Mouse (Mus musculus): ENCODE measurements around the gene Ninj1. TPM values are rescaled to one million over a fixed set of nuclear protein-coding genes. Genes with fewer than 3 reads are reported as not detected.
A peak's percentile ranks its signal among the peaks of the same experiment; 100 is the strongest.

The Ninj1 gene
- total RNA-seq, 1 experiment from 2014 or later: 65.6 TPM

- ATAC-seq (replicated peaks in 1 of 2; ENCODE audit: insufficient read depth in 1 of 2, low FRiP score in 2 of 2, low TSS enrichment in 1 of 2, low read depth in 1 of 2, poor library complexity in 2 of 2, severe bottlenecking in 2 of 2): no peak
Observed at GRCm38 (mm10) chr13:49189970-49190870, 2.9 kb downstream of the Ninj1 start.

DNA sequence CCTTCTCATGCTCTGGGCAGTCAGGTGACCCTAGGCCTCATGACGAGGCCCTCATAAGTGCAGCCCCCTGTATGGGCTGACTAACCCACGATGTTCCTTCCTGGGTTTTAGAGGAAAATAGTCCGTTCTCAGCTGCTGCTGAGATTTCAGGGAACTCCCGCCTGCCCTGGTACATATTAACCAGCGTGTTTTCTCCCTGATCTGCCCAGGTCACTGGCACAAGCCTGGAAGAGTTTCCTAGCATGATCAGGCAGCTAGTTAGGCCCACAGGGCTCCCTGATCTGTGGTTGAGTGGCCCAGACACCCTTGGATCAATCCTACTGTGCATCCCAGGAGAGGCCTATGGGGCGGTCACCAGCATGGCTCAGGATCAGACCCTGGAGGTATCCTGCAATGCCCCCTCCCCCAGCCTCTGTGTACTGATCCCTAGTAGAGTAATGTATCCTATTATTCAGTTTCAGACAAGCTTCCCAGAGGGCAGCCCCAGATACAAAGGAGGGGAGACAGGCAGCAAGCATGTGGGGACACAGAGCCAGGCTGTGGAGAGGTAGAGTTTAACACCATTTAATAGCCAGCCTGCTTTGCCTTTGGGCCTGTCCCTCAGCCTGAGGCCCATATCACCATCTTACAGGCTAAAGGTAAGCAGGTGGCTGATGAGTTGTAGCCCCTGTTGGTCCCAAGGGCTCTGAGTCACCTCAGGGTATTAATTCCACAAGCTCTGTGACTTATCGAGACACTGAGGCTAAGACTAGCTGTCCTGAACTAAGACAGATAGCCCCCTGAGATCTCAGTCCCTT lies 3.8 kb downstream of the Ninj1 start:
- no peak for ATAC-seq (replicated peaks in 1 of 2; ENCODE audit: insufficient read depth in 1 of 2, low FRiP score in 2 of 2, low TSS enrichment in 1 of 2, low read depth in 1 of 2, poor library complexity in 2 of 2, severe bottlenecking in 2 of 2)

GRCm38 (mm10) chr13:49191673-49192035 lies 4.4 kb downstream of the Ninj1 start:
- ATAC-seq (replicated peaks in 1 of 2; ENCODE audit: insufficient read depth in 1 of 2, low FRiP score in 2 of 2, low TSS enrichment in 1 of 2, low read depth in 1 of 2, poor library complexity in 2 of 2, severe bottlenecking in 2 of 2): peak; percentile 40 to 46

DNA sequence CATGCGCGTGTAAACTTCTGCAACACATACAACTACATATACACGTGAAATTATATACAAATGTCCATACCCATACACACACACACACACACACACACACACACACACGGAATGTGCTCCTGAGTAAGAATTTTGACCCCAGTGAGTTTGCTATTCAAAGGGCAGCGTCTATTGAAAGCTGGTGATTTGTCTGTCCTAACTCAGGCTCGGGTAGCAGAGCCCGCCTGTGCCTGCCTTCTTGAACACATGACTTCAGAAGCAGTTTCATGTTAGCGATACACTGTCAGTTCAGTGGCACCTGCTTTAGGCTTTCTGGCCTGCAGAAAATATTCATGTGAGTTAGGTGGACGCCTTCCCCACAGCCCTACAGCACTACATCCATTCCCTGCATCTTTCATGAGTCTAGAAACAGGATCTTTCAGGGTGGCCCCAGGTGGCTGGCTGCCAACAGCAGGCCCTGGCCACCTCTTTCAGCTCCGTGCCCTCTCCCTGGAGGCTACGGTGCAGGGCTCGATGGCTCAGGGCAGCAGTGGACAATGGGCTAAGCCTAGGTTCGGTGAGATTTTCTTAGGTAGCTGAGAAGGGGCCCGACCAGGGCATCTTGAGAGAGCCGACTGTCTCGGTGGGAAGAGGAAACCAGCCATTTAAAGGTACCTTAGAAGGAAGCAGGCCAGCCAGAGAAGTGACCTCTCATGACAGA lies 5.0 kb downstream of the Ninj1 start:
- no peak for ATAC-seq (replicated peaks in 1 of 2; ENCODE audit: insufficient read depth in 1 of 2, low FRiP score in 2 of 2, low TSS enrichment in 1 of 2, low read depth in 1 of 2, poor library complexity in 2 of 2, severe bottlenecking in 2 of 2)

DNA sequence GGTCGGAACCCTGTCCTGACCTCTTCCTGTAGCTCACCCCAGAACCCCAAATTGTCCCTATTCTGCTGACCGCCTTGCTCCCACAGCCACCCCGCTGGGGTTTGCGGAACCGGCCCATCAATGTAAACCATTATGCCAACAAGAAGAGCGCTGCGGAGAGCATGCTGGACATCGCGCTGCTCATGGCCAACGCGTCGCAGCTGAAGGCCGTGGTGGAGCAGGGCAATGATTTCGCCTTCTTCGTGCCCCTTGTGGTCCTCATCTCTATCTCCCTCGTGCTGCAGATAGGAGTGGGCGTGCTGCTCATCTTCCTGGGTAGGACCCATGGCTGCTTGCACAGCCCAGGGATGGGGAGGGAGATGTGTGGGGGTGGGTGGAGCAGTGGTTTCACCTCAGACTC lies 6.4 kb downstream of the Ninj1 start:
- ATAC-seq (replicated peaks in 1 of 2; ENCODE audit: insufficient read depth in 1 of 2, low FRiP score in 2 of 2, low TSS enrichment in 1 of 2, low read depth in 1 of 2, poor library complexity in 2 of 2, severe bottlenecking in 2 of 2): no peak

- ATAC-seq (replicated peaks in 1 of 2; ENCODE audit: insufficient read depth in 1 of 2, low FRiP score in 2 of 2, low TSS enrichment in 1 of 2, low read depth in 1 of 2, poor library complexity in 2 of 2, severe bottlenecking in 2 of 2): no peak
Observed at GRCm38 (mm10) chr13:49194811-49195210, 7.5 kb downstream of the Ninj1 start.

GRCm38 (mm10) chr13:49195651-49196050 lies 8.4 kb downstream of the Ninj1 start:
- no peak for ATAC-seq (replicated peaks in 1 of 2; ENCODE audit: insufficient read depth in 1 of 2, low FRiP score in 2 of 2, low TSS enrichment in 1 of 2, low read depth in 1 of 2, poor library complexity in 2 of 2, severe bottlenecking in 2 of 2)

GRCm38 (mm10) chr13:49196211-49196610 lies 8.9 kb downstream of the Ninj1 start:
- no peak; a peak in 1 of 4 replicates for ATAC-seq (replicated peaks in 1 of 2; ENCODE audit: insufficient read depth in 1 of 2, low FRiP score in 2 of 2, low TSS enrichment in 1 of 2, low read depth in 1 of 2, poor library complexity in 2 of 2, severe bottlenecking in 2 of 2)

DNA sequence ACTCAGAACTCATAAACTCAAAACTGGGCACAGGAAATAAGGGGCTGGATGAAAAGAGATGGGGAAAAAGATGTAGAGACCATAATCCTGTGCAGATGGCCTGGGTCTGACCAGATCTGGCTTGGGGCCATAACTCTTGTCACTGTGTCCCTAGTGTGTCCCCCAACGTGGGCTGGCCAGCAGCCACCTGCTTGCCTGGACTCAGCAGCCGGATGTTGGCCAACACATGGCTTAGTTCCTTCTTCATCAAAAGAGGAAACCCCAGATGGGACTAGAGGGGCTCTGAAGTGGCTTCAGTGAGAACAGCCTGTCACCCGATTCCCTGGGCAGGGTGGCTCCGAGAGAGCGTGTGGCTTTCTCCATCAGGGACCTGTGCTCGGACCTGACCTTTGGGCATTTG lies 9.5 kb downstream of the Ninj1 start:
- ATAC-seq (replicated peaks in 1 of 2; ENCODE audit: insufficient read depth in 1 of 2, low FRiP score in 2 of 2, low TSS enrichment in 1 of 2, low read depth in 1 of 2, poor library complexity in 2 of 2, severe bottlenecking in 2 of 2): peak; percentile 70 to 72

- ATAC-seq (replicated peaks in 1 of 2; ENCODE audit: insufficient read depth in 1 of 2, low FRiP score in 2 of 2, low TSS enrichment in 1 of 2, low read depth in 1 of 2, poor library complexity in 2 of 2, severe bottlenecking in 2 of 2): no peak
Observed at GRCm38 (mm10) chr13:49198734-49199133, 11.4 kb downstream of the Ninj1 start.

DNA sequence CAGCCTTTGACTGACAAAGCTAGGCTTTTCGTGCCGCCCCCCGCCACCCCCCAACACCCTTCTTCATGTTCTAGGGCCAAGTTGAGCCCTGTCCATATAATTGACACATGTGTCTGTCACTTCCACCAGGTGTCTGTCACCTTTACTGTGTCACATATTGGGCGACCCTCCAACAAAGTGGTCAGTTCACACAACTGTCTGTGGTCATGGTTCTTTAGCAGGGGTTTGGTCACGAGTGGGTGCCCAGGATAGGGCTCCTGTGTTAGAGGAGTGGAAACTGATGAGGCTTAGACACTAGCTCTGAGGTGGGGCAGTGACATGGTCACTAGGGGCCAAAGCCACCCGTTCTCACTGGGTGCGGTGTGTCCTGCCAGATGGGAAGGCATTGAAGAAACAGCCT lies 12.6 kb downstream of the Ninj1 start:
- ATAC-seq (replicated peaks in 1 of 2; ENCODE audit: insufficient read depth in 1 of 2, low FRiP score in 2 of 2, low TSS enrichment in 1 of 2, low read depth in 1 of 2, poor library complexity in 2 of 2, severe bottlenecking in 2 of 2): no peak

DNA sequence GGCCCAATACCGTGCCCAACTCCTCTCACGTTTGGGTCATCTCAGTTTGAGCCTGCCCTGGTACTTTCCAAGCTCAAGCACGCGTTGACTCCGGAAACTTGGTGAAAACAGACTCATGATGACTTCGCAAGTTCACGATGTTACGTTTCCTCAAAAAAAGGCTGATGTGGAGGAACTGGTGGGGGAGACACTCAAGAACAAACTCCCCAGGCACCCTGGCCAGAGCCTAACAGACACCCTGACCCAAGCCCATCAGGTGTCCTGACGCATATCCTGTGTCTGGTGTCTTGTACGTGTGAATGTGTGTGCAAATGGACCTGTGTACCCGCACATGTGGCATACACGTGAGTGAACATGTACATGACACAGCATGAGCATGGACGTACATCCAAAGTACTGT lies 13.4 kb downstream of the Ninj1 start:
- ATAC-seq (replicated peaks in 1 of 2; ENCODE audit: insufficient read depth in 1 of 2, low FRiP score in 2 of 2, low TSS enrichment in 1 of 2, low read depth in 1 of 2, poor library complexity in 2 of 2, severe bottlenecking in 2 of 2): peak; percentile 48 to 63

- ATAC-seq (replicated peaks in 1 of 2; ENCODE audit: insufficient read depth in 1 of 2, low FRiP score in 2 of 2, low TSS enrichment in 1 of 2, low read depth in 1 of 2, poor library complexity in 2 of 2, severe bottlenecking in 2 of 2): no peak
Observed at GRCm38 (mm10) chr13:49202556-49202955, 15.3 kb downstream of the Ninj1 start.

- ATAC-seq (replicated peaks in 1 of 2; ENCODE audit: insufficient read depth in 1 of 2, low FRiP score in 2 of 2, low TSS enrichment in 1 of 2, low read depth in 1 of 2, poor library complexity in 2 of 2, severe bottlenecking in 2 of 2): peak; percentile 68 to 77
Observed at GRCm38 (mm10) chr13:49205381-49205998, 18.2 kb downstream of the Ninj1 start.

DNA sequence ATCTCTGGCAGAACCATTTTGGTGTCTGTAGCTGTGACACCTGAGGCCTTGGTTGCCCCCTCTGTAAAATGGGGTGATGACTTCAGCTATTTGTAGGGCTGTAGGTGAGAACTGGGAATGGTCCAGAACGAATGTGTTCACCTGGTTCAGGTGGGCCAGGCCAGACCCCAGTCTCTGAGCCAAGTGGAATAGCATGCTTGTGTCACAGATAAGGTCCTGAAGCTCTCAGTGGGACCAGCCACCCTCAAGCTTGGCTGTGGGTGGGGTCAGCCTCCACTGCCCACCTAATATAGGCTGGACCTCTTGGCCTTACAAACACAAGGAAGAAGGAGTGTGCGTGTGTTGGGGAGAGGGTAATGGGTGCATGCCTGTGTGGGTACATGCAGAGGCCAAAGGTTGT lies 19.1 kb downstream of the Ninj1 start:
- no peak for ATAC-seq (replicated peaks in 1 of 2; ENCODE audit: insufficient read depth in 1 of 2, low FRiP score in 2 of 2, low TSS enrichment in 1 of 2, low read depth in 1 of 2, poor library complexity in 2 of 2, severe bottlenecking in 2 of 2)

DNA sequence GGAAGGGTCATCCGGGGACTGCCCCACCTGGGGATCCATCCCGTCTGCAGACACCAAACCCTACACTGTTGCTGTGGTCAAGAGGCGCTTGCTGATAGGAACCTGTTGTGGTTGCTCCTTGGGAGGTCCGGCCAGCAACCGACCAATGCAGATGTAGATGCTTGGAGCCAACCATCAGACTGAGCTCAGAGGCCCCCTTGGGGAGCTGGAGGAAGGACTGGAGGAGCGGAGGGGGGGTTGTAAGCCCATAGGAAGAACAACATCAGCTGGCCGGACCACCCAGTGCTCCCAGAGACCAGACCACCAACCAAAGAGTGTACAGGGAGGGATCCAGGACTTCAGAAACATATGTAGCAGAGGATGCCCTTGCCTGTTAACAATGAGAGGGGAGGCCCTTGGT lies 22.0 kb downstream of the Ninj1 start:
- ATAC-seq (replicated peaks in 1 of 2; ENCODE audit: insufficient read depth in 1 of 2, low FRiP score in 2 of 2, low TSS enrichment in 1 of 2, low read depth in 1 of 2, poor library complexity in 2 of 2, severe bottlenecking in 2 of 2): no peak

DNA sequence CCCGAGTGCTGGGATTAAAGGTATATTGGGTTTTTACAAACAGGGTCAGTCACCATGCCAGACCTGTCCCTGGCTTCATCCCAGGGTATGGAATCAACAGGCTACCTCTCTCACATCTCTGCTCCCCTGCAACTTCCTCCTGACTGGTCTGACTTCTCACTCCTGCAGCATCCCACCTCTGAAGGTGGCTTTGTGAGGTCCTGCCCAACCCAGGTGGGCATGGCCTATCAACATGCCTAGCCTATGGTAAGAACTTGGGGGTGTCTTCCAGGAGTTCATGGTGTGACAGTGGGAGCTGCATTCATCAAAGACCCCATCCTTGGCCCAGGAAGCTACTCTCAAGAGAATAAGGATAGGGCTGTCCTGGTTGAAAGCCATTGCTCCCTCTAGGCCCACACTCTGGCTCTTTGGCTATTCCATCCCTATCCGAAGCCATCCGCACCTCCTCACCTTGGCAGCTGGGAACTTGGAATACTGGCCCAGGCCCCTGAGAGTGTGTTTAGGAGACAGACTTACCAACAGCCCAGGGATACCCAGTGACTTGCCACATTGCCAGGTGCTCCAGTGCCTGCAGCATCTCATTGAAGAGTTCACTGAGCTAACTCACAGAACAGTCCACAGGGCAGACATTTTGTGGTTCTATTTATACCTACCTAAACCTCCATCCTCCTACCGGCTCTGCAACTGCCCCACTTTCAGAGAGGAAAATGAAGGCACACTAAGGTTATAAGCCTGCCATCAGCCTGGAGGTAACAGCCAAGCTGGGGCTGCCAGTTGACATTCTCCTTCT lies 25.6 kb downstream of the Ninj1 start:
- ATAC-seq (replicated peaks in 1 of 2; ENCODE audit: insufficient read depth in 1 of 2, low FRiP score in 2 of 2, low TSS enrichment in 1 of 2, low read depth in 1 of 2, poor library complexity in 2 of 2, severe bottlenecking in 2 of 2): no peak
